Mouse (Mus musculus) ES-Bruce4 (cell line): ENCODE data around the gene Terf2ip.

Experiments
- CTCF ChIP-seq: IDR thresholded peaks from one replicate; pipeline ENCODE4 v1.8.1; 2011; ENCODE audit warnings: low read depth, low read length
- EP300 ChIP-seq: IDR thresholded peaks from 2 replicates; pipeline ENCODE4 v1.6.1; 2011; ENCODE audit warnings: low read depth, low read length; ENCODE audit not compliant: insufficient read depth

GRCm38 (mm10) chr8:111978147-111978546 is 33.1 kb upstream of the Terf2ip start:
- no peak for TF ChIP-seq EP300
- no peak for TF ChIP-seq CTCF
